Mouse (Mus musculus) thymus, adult 2 months (tissue): ENCODE measurements around the gene Mpzl2. TPM values are rescaled to one million over a fixed set of nuclear protein-coding genes. Genes with fewer than 3 reads are reported as not detected.

ENCODE experiments used
- DNase-seq: peaks from one replicate; pipeline ENCODE4 v3.0.0; 2021
- H3K27ac ChIP-seq: fragments of 200-500 bp; 2 replicates; pipeline ENCODE4 v1.5.1; 2012; ENCODE audit warnings: low read length, control low read depth; ENCODE audit not compliant: control insufficient read depth, insufficient read depth
- H3K27me3 ChIP-seq: fragments of 200-500 bp; 2 replicates; pipeline ENCODE4 v1.6.1; 2012; ENCODE audit warnings: mild to moderate bottlenecking, low read length, moderate library complexity, mixed read lengths; ENCODE audit not compliant: control insufficient read depth, insufficient read depth
- H3K36me3 ChIP-seq: fragments of 200-500 bp; 2 replicates; pipeline ENCODE4 v1.6.1; 2012; ENCODE audit warnings: mild to moderate bottlenecking, low read length, moderate library complexity; ENCODE audit not compliant: control insufficient read depth, insufficient read depth
- H3K4me1 ChIP-seq: fragments of 200-500 bp; replicated peaks from 2 replicates; pipeline ENCODE4 v1.6.1; 2012; ENCODE audit warnings: low read length; ENCODE audit not compliant: control insufficient read depth, insufficient read depth
- H3K4me3 ChIP-seq: fragments of 200-500 bp; 2 replicates; pipeline ENCODE4 v1.5.1; 2012; ENCODE audit warnings: mild to moderate bottlenecking, low read length, control low read depth, moderate library complexity; ENCODE audit not compliant: control insufficient read depth, insufficient read depth
- CTCF ChIP-seq: fragments of 200-500 bp; IDR thresholded peaks from 2 replicates; pipeline ENCODE4 v1.5.1; 2012; ENCODE audit warnings: mild to moderate bottlenecking, control low read depth, low read length, moderate library complexity, borderline replicate concordance; ENCODE audit not compliant: control insufficient read depth, poor library complexity, insufficient read depth; ENCODE audit errors: extremely low read depth
- POLR2A ChIP-seq: fragments of 200-500 bp; IDR thresholded peaks from 2 replicates; pipeline ENCODE4 v1.6.1; 2012; ENCODE audit warnings: mild to moderate bottlenecking, low read length, control low read depth, moderate library complexity; ENCODE audit not compliant: control insufficient read depth, poor library complexity, insufficient read depth; ENCODE audit errors: extremely low read depth
- WGBS: fragments of 180-500 bp; shearing (Covaris S2); methylation state at CpG from one replicate; pipeline ENCODE4 v1.1.7; 2018; 5-methylcytosine and 5-hydroxymethylcytosine counted together
- polyA plus RNA-seq: library from polyadenylated mRNA; depleted of rRNA; stranded (reverse); fragments of >200 nt; gene quantifications from 2 replicates; pipeline ENCODE4 v1.2.3, GENCODE M21; 2012

Gene Mpzl2
- polyA plus RNA-seq, 1 experiment, result 11.6 TPM

- Histone ChIP-seq H3K27ac (no peak overlapping the region), H3K4me3 (no peak overlapping the region), H3K36me3 (0 out of 2 replicates have a peak, but pooled peaks cover 9% of the 10 kb centered on the region), H3K4me1 (no peaks in the 10 kb centered on the region), H3K27me3 (no peaks in the 10 kb centered on the region)
- TF ChIP-seq CTCF (no peak), POLR2A (no peak)
- 89% methylated on average over 3 of the region's 3 CpGs for WGBS
- no peak for DNase-seq
These were observed 32.2 kb downstream of the Mpzl2 start for GRCm38 (mm10) chr9:45071800-45072199.

GRCm38 (mm10) chr9:45077859-45078258 lies 38.3 kb downstream of the Mpzl2 start:
- H3K36me3 ChIP-seq, result no peaks in the 10 kb centered on the region
- WGBS, result 69% methylated on average over 3 of the region's 3 CpGs
- no peak overlapping the region for H3K27ac ChIP-seq
- DNase-seq, result no peak
- H3K27me3 ChIP-seq, result no peaks in the 10 kb centered on the region
- no peak for TF ChIP-seq CTCF
- TF ChIP-seq POLR2A, result no peak
- H3K4me1 ChIP-seq, result peaks cover 16% of the 10 kb centered on the region
- H3K4me3 ChIP-seq, result no peak overlapping the region

GRCm38 (mm10) chr9:45079011-45079410 lies 39.4 kb downstream of the Mpzl2 start, which contains the start of gene Jaml:
Jaml (plus strand) TSS chr9:45079183.
- DNase-seq, result peak; percentile 54
- Histone ChIP-seq H3K27me3 (no peaks in the 10 kb centered on the region), H3K36me3 (no peaks in the 10 kb centered on the region), H3K4me3 (no peak within 1 kb of the TSS), H3K4me1 (peaks cover 19% of the 10 kb centered on the region), H3K27ac (no peak within 1 kb of the TSS)
- 4% methylated on average over 5 of the region's 5 CpGs for WGBS
- no peak for TF ChIP-seq POLR2A
- TF ChIP-seq CTCF, result no peak

GRCm38 (mm10) chr9:45083132-45083531 lies 43.5 kb downstream of the Mpzl2 start:
- no peak for DNase-seq
- no peak overlapping the region for H3K4me3 ChIP-seq
- H3K27ac ChIP-seq, result no peak overlapping the region
- no peaks in the 10 kb centered on the region for H3K27me3 ChIP-seq
- 61% methylated on average over 3 of the region's 3 CpGs for WGBS
- H3K4me1 ChIP-seq, result peaks cover 35% of the 10 kb centered on the region
- TF ChIP-seq POLR2A (no peak), CTCF (no peak)
- H3K36me3 ChIP-seq, result no peaks in the 10 kb centered on the region

- no peak for DNase-seq
- H3K36me3 ChIP-seq, result no peaks in the 10 kb centered on the region
- H3K4me1 ChIP-seq, result peaks cover 24% of the 10 kb centered on the region
- no peak overlapping the region for H3K4me3 ChIP-seq
- H3K27ac ChIP-seq, result no peak overlapping the region
- no peaks in the 10 kb centered on the region for H3K27me3 ChIP-seq
- no peak for TF ChIP-seq CTCF
- TF ChIP-seq POLR2A, result no peak
- 61% methylated on average over 5 of the region's 5 CpGs for WGBS
These were observed 45.0 kb downstream of the Mpzl2 start for GRCm38 (mm10) chr9:45084556-45084955.

GRCm38 (mm10) chr9:45085741-45086690 lies 46.4 kb downstream of the Mpzl2 start:
- H3K4me3 ChIP-seq, result no peak overlapping the region
- DNase-seq, result no peak
- TF ChIP-seq CTCF, result no peak
- TF ChIP-seq POLR2A, result no peak
- 70% methylated on average over 12 of the region's 12 CpGs for WGBS
- peaks cover 21% of the 10 kb centered on the region for H3K4me1 ChIP-seq
- H3K36me3 ChIP-seq, result no peaks in the 10 kb centered on the region
- no peak overlapping the region for H3K27ac ChIP-seq
- no peaks in the 10 kb centered on the region for H3K27me3 ChIP-seq

GRCm38 (mm10) chr9:45088040-45088439 lies 48.4 kb downstream of the Mpzl2 start:
- Histone ChIP-seq H3K4me1 (peaks cover 27% of the 10 kb centered on the region), H3K4me3 (no peak overlapping the region), H3K27ac (no peak overlapping the region), H3K27me3 (no peaks in the 10 kb centered on the region), H3K36me3 (no peaks in the 10 kb centered on the region)
- no peak for TF ChIP-seq CTCF
- TF ChIP-seq POLR2A, result no peak
- no peak for DNase-seq
